Mouse (Mus musculus) small intestine, adult 2 months (tissue): ENCODE data around the gene Sycp2. TPM values are rescaled to one million over a fixed set of nuclear protein-coding genes. Genes with fewer than 3 reads are reported as not detected.

Experiments used
- H3K27ac ChIP-seq: fragments of 200-500 bp; 2 replicates; pipeline ENCODE4 v1.5.1; 2012; ENCODE audit warnings: low read depth, low read length, control low read depth, inconsistent platforms; ENCODE audit not compliant: insufficient read depth
- H3K27me3 ChIP-seq: fragments of 200-500 bp; 2 replicates; pipeline ENCODE4 v1.6.1; 2012; ENCODE audit warnings: mild to moderate bottlenecking, moderate library complexity, low read length, inconsistent platforms; ENCODE audit not compliant: control insufficient read depth, insufficient read depth
- H3K36me3 ChIP-seq: fragments of 200-500 bp; 2 replicates; pipeline ENCODE4 v1.6.1; 2012; ENCODE audit warnings: mild to moderate bottlenecking, low read length, control low read depth, inconsistent platforms; ENCODE audit not compliant: control insufficient read depth, insufficient read depth
- H3K4me1 ChIP-seq: fragments of 200-500 bp; 2 replicates; pipeline ENCODE4 v1.6.1; 2012; ENCODE audit warnings: low read length, inconsistent platforms, mixed read lengths; ENCODE audit not compliant: control insufficient read depth, insufficient read depth, insufficient read length
- H3K4me3 ChIP-seq: fragments of 200-500 bp; 2 replicates; pipeline ENCODE4 v1.5.1; 2012; ENCODE audit warnings: low read depth, mild to moderate bottlenecking, control low read depth, inconsistent platforms, low read length, moderate library complexity
- CTCF ChIP-seq: fragments of 200-500 bp; IDR thresholded peaks from 2 replicates; pipeline ENCODE4 v1.5.1; 2012; ENCODE audit warnings: low read depth, mild to moderate bottlenecking, control low read depth, inconsistent platforms, low read length, moderate library complexity, mixed read lengths; ENCODE audit not compliant: insufficient replicate concordance, insufficient read length; ENCODE audit errors: extremely low read depth
- POLR2A ChIP-seq: fragments of 200-500 bp; IDR thresholded peaks from 2 replicates; pipeline ENCODE4 v1.6.1; 2012; ENCODE audit warnings: low read depth, mild to moderate bottlenecking, control low read depth, inconsistent platforms, low read length, moderate library complexity
- WGBS: fragments of 180-500 bp; shearing (Covaris S2); methylation state at CpG from one replicate; pipeline ENCODE4 v1.1.7; 2018; 5-methylcytosine and 5-hydroxymethylcytosine counted together
- polyA plus RNA-seq: library from polyadenylated mRNA; depleted of rRNA; stranded (reverse); fragments of >200 nt; gene quantifications from 2 replicates; pipeline ENCODE4 v1.2.3, GENCODE M21; 2012

Gene Sycp2
- polyA plus RNA-seq, 1 experiment = not detected

GRCm38 (mm10) chr2:178339044-178339443 is 68.4 kb downstream of the Sycp2 start:
- no peak overlapping the region for H3K27ac ChIP-seq
- H3K4me3 ChIP-seq = no peak overlapping the region
- WGBS = 1% methylated on average over 2 of the region's 2 CpGs
- no peaks in the 10 kb centered on the region for H3K4me1 ChIP-seq
- H3K27me3 ChIP-seq = no peaks in the 10 kb centered on the region; the same call in 1 of the 2 replicates
- no peak for TF ChIP-seq CTCF
- no peaks in the 10 kb centered on the region for H3K36me3 ChIP-seq

- 52% methylated on average over 1 of the region's 1 CpGs for WGBS
- Histone ChIP-seq H3K27ac (no peak overlapping the region), H3K27me3 (no peaks in the 10 kb centered on the region; the same call in 1 of the 2 replicates), H3K36me3 (no peaks in the 10 kb centered on the region), H3K4me3 (no peak overlapping the region), H3K4me1 (no peaks in the 10 kb centered on the region)
- TF ChIP-seq POLR2A = no peak
- TF ChIP-seq CTCF = no peak
These were observed 69.6 kb downstream of the Sycp2 start for GRCm38 (mm10) chr2:178337878-178338277.

GRCm38 (mm10) chr2:178329986-178330385 is 77.5 kb downstream of the Sycp2 start:
- Histone ChIP-seq H3K36me3 (no peaks in the 10 kb centered on the region), H3K27ac (no peak overlapping the region), H3K4me3 (no peak overlapping the region), H3K27me3 (no peaks in the 10 kb centered on the region), H3K4me1 (no peaks in the 10 kb centered on the region; the same call in 1 of the 2 replicates)
- 43% methylated on average over 1 of the region's 1 CpGs for WGBS
- TF ChIP-seq POLR2A (no peak), CTCF (no peak)

- H3K4me1 ChIP-seq = no peaks in the 10 kb centered on the region; the same call in 1 of the 2 replicates
- H3K27me3 ChIP-seq = no peaks in the 10 kb centered on the region
- no peak overlapping the region for H3K27ac ChIP-seq
- H3K4me3 ChIP-seq = no peak overlapping the region
- H3K36me3 ChIP-seq = no peaks in the 10 kb centered on the region
- no peak for TF ChIP-seq CTCF
- TF ChIP-seq POLR2A = no peak
- 65% methylated on average over 5 of the region's 5 CpGs for WGBS
These were observed 77.9 kb downstream of the Sycp2 start for GRCm38 (mm10) chr2:178329551-178329950.

- no peak overlapping the region for H3K27ac ChIP-seq
- H3K4me1 ChIP-seq = no peaks in the 10 kb centered on the region; the same call in 1 of the 2 replicates
- no peak for TF ChIP-seq POLR2A
- no peak for TF ChIP-seq CTCF
- no peaks in the 10 kb centered on the region for H3K36me3 ChIP-seq
- no peak overlapping the region for H3K4me3 ChIP-seq
- 7% methylated on average over 12 of the region's 12 CpGs for WGBS
- H3K27me3 ChIP-seq = no peaks in the 10 kb centered on the region
These were observed 79.9 kb downstream of the Sycp2 start for GRCm38 (mm10) chr2:178327466-178328040.

GRCm38 (mm10) chr2:178326750-178327465 is 80.6 kb downstream of the Sycp2 start:
- WGBS = 10% methylated on average over 5 of the region's 5 CpGs
- TF ChIP-seq POLR2A = no peak
- no peak for TF ChIP-seq CTCF
- no peaks in the 10 kb centered on the region; the same call in 1 of the 2 replicates for H3K4me1 ChIP-seq
- H3K36me3 ChIP-seq = no peaks in the 10 kb centered on the region
- no peak overlapping the region for H3K4me3 ChIP-seq
- no peaks in the 10 kb centered on the region for H3K27me3 ChIP-seq
- H3K27ac ChIP-seq = no peak overlapping the region

- TF ChIP-seq CTCF (no peak), POLR2A (no peak)
- Histone ChIP-seq H3K4me1 (no peaks in the 10 kb centered on the region; the same call in 1 of the 2 replicates), H3K27ac (no peak overlapping the region), H3K4me3 (no peak overlapping the region), H3K27me3 (no peaks in the 10 kb centered on the region), H3K36me3 (no peaks in the 10 kb centered on the region)
- WGBS = 91% methylated on average over 10 of the region's 10 CpGs
These were observed 81.4 kb downstream of the Sycp2 start for GRCm38 (mm10) chr2:178326067-178326466.
